Mouse (Mus musculus) neural tube, embryonic 10.5 days (tissue): ENCODE data around the gene Gm340.

Experiments used
- DNase-seq: peaks from one replicate; pipeline ENCODE4 v3.0.0-alpha.2; 2017; ENCODE audit warnings: low spot score; ENCODE audit errors: extremely low spot score

Gm340 gene

DNA sequence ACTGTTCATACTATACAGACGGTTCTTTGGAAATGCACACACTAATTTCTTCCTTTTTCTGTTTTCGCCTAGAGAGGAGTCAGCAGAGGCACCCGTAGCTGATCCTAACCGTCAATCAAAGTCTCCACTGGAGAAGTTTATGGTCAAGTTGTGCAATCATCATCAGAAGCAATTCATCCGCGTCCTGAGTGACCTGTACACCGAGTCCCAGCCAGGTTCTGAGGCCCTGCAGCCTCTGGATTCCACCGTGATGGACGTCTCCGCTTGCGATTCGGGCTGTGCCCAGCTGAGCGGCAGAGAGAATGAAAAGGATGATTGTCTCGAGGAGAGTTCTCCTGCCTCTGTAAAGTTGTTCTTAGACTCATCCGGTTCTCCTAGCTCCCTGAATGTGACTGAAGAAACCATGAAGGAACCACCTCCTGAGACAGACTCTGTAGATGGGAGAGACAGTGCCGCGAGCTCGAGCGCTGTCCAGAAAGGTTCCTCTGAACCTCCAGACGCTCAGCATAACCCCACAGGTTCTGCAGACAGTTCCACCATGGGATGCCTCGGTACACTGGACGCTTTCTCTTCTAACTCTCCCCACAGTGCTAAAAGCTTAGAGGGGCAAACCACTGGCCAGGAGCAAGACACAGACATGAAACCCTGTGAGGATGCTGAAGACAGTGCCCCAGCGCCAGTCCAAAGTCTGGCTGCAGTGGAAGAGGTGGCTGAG is at the start of gene Gm340:
Gene Gm340, plus strand, starts transcription at position 665 of the 715 bp plus-strand sequence.
- DNase-seq = no peak

- DNase-seq = no peak
Measured at GRCm38 (mm10) chr19:41534021-41534420, 48.1 kb upstream of the Gm340 start.

DNA sequence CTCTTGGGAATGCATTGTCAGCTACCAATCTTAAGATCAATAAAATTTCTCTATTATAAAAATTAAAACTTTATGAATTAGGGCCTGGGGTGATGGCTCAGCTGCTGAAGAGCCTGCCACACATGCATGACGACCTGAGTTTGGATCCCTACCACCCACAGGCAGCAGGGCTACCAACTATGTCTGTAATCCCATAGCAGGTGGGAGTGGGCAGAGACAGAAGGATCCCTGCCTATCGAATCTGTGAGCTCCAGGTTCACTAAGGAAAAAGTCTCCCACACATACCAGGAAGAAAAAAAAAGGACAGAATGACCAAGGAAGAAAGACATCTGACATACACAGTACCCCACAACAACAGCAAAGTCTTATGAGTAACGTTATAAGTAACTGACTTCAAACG is 25.2 kb upstream of the Gm340 start:
- DNase-seq = no peak

GRCm38 (mm10) chr19:41557491-41557890 is 24.7 kb upstream of the Gm340 start:
- no peak for DNase-seq

GRCm38 (mm10) chr19:41558891-41559486 is 23.2 kb upstream of the Gm340 start:
- no peak for DNase-seq

- no peak for DNase-seq
Measured at GRCm38 (mm10) chr19:41560856-41561255, 21.3 kb upstream of the Gm340 start.

- DNase-seq = no peak
Measured at GRCm38 (mm10) chr19:41568791-41569190, 13.4 kb upstream of the Gm340 start.

DNA sequence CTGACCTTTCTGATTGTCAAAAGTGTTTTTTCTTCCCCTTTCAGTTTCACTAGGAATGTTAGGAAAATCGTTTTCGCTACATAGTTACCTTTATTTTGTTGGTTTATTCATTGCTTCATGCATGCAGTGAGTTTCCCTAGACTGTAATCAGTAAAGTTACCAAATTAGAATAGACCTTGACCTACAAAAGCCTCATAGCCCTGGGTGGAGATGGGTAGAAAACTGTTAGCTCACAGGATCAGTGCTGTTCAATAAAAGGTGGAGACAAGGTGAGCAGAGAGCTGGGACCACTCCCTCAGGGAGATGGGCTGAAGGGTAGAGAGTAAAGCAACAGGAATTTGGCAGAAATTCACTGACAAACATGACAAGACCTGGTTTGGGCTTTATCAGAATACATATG is 8.5 kb upstream of the Gm340 start:
- DNase-seq = no peak

- no peak for DNase-seq
Measured at GRCm38 (mm10) chr19:41577576-41577975, 4.6 kb upstream of the Gm340 start.

DNA sequence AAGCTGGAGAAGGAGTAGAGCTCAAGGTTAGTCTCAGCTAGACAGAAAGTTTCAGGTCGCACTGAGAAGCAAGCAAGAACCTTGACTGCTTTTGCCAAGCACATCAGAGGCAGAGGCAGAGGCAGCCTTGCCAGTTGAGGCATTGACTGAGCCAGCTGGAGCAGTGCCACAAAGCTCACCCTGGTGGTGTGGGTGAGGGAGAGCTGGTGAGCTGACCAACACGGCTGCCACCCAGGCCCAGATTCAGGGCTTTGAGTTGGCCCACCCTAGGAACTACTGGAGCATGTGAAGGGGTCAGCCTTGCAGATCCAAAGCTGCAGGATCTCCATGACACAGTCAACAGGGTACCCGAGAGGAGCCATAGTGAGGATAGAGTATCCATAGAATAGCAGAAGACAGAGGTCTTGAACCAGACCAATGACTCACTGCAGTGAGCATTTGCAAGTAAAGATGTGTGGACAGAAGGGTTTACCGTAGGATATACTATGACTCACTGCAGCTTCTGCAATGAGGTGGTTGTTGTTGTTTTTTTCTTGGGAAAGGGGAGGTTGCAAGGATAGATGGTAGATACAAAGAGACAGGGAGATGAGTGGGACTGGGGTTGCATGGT is 2.8 kb upstream of the Gm340 start:
- DNase-seq = no peak

GRCm38 (mm10) chr19:41582918-41583514 is 846 bp downstream of the Gm340 start:
- DNase-seq = no peak

- DNase-seq = no peak
Measured at GRCm38 (mm10) chr19:41586752-41587151, 4.6 kb downstream of the Gm340 start.

DNA sequence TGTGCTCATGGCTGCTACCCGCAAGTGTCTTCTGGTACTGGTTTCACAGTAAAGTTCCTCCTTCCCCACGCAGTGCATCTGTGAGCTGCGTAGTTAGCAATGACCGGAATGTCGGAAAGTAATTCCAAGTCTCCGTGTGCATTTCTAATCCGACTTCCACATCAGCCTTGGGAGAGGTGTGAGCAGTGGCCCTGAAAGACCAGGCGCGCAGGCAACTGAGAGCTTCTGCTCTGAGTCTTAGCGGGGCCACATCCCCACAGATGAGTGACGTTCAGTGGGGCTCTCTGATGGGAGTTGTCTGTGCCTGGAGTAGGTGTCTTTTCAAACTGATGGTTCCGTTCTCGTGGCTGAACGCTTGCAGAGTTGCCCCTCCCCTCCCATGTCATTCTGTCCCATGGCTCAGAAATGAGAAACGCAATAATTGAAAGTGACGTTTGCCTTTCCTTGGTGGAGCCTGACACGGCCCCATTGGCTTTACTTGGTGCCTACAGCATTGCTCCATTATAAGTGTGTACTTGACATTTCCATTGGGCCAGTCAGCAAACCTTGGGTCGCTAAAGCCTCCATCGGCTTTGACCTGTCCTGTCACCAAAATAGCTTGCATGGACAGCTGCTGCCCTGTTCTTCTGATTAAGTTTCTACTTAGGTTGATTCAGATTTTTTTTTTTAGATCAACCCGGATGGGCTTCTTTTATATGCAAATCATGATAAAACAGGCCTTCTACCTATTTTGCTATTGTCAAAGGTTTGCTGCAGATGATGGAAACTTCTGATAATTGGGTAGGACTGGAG is 5.5 kb downstream of the Gm340 start:
- DNase-seq = no peak

DNA sequence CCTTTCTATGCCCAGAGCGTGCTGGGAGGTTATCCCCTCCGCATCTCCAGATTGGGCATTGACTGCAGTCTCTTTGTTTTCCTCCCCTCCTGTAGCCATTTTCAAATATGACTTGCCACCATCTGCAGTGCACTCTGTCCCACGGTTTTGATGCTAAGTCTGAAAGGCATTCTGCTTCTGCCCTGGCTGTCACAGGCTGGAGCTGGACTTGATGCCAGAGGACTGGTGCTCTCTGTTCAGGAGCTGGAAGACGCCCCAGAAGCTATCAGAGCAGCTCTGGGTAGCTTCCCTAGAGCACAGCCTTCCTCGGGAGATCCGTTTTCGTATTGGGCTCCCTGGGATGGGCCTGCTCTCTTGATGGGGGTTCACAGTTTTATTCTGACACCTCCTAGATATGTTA is 6.9 kb downstream of the Gm340 start:
- no peak for DNase-seq

- no peak for DNase-seq
Measured at GRCm38 (mm10) chr19:41589681-41590080, 7.5 kb downstream of the Gm340 start.

DNA sequence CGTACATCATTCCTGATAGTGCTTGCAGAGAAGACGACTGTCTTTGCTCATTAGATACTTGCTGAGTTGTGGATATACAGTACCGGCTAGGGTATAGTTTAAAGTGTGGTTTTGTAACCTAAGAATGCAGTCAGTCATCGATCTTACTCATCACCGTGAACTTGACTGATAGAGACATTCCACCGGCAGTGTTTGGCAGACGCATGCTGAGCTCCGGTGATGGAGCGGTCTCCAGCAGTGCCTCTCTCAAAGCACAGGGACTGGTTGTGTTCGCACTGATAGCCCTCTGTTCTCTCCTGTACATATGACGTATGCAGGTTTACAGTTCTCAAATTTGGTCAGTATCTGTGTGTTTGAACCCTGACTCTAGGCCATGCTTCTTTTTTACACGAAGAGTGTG is 9.6 kb downstream of the Gm340 start:
- DNase-seq = no peak

GRCm38 (mm10) chr19:41597170-41597894 is 15.2 kb downstream of the Gm340 start:
- no peak for DNase-seq

DNA sequence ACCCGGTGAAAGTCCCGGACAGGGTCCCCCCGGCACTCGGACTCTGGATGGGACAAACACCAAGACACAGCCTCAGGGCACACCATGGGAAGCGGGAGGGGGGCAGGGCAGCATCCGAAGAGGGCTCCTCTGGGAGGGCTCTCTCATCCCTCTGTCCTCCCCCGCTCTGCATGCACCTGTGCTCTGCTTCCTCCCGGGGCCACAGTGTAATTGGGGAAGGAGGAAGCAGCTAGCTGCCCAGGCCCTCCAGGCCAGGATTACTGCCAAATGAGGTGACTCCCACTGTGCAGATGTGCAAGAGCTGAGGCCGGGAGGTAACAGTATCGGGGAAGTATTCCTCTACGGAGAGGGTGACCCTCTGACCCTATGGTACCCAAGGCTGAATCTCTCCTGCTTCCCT is 18.5 kb downstream of the Gm340 start:
- DNase-seq = no peak

- DNase-seq = no peak
Measured at GRCm38 (mm10) chr19:41606208-41606987, 24.2 kb downstream of the Gm340 start.

- DNase-seq = no peak
Measured at GRCm38 (mm10) chr19:41611683-41612082, 29.5 kb downstream of the Gm340 start.
